Mouse (Mus musculus) E14TG2a.4 (cell line): ENCODE results near the gene Filip1l.

ENCODE experiments used
- CTCF ChIP-seq: conservative IDR thresholded peaks from 2 replicates; pipeline ENCODE4 v1.5.1; 2014; ENCODE audit warnings: low read length
- NANOG ChIP-seq: IDR thresholded peaks from 2 replicates; pipeline ENCODE4 v1.6.1; 2014; ENCODE audit warnings: borderline replicate concordance, low read length, mixed read lengths
- POU5F1 ChIP-seq: IDR thresholded peaks from 2 replicates; pipeline ENCODE4 v1.6.1; 2014; ENCODE audit warnings: low read length, borderline replicate concordance

- TF ChIP-seq CTCF: no peak
- no peak for TF ChIP-seq POU5F1
- TF ChIP-seq NANOG: no peak
Measured at GRCm38 (mm10) chr16:57482911-57483310, 130.0 kb downstream of the Filip1l start.
